Mouse (Mus musculus) heart, postnatal 36 days (tissue): ENCODE data around the gene 2510002D24Rik. TPM values are rescaled to one million over a fixed set of nuclear protein-coding genes. Genes with fewer than 3 reads are reported as not detected.
"Not testable (repeated sequence)": the region's sequence is repeated elsewhere in the genome, so short reads cannot be mapped to it uniquely, and the experiment has no call there.

ENCODE experiments used
- DNase-seq, 2 experiments: peaks; one replicate each; pipeline ENCODE4 v3.0.0; 2021 to 2022
- intact Hi-C: fragments of 180-260 bp; cut with DNase I; formaldehyde crosslinking; loops from one replicate; pipeline ENCODE4 v1.15.1; 2025
- total RNA-seq, 2 experiments: library from RNA; stranded (reverse); gene quantifications; 2 replicates each; pipeline ENCODE4 v1.2.3; 2021

Gene 2510002D24Rik
- total RNA-seq, 2 experiments from 2014 or later: 21.8 to 25.6 TPM

DNA sequence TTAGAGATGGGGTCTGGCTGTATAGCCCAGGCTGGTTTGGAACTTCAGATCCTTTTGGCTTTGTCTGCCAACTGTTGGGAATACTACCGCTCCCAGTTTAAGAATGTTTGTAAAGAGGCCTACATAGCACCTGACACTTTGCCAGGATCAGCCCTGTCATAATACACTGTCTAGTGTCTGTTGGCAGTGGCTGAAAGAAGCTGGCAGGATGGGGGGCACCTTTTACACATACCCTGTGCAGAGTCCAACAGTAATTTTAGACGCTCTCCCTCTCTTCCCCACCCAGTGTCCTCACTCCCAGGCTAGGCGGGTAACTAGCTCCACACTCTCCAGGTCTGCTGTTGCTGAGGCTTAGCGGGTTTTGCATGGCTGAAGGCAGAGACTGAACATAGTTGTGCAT, 2.0 kb downstream of the 2510002D24Rik start:
- intact Hi-C loops: no loop called here
- peak in 1 of 2 experiments; percentile 8 for DNase-seq

DNA sequence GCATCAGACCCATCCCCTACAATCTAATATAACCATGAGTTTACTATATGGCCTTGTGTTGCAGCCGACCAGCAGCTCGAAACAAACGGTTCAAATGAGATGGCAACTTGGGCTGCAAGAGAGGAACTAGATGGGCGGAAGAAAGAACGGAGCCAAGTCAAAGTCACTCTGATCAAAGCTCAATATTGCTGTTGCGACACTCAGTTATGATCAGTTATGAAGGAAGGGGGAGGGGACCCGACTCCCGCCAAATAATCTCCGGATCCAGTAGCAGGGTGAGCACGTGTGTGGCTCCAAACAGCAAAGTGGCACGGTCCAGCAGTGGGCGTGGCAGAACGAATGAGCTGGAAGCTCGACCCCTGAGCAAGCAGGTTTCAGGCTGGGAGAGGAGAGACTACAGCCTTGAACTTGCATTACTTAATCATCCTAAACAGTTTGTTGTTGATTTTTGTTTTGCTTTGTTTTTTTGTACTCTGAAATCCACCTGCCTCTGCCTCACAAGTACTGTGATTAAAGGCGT, 10.0 kb downstream of the 2510002D24Rik start:
- no peak for DNase-seq

DNA sequence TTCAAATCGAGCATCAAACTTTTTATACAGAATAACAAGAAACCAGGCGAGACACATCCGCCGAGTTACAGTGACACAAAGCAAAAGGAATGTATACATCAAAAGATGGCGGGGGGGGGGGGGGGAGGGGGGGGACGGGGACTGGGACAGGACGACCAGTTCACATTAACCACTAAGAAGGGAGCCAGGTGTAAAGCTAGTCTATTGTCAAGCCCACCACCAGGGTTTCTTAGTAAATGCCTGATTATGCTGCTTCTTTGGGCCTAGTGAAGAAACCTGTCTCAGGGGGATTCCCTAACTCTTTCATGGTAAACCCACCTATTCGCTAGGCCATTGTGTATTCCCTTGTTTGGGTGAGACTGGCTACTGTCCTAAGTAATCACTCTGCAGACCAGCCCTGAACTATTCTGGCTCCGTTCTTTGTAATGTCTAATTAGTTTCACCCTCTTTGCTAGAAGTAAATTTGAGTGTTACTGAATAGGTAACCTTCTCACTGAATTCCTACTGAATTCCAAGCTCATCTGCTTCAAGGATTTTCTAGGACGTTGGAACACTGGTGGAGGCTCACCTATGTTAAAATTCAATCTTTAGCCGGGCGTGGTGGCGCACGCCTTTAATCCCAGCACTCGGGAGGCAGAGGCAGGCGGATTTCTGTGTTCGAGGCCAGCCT, 13.3 kb downstream of the 2510002D24Rik start:
- intact Hi-C loops, DNase-seq: not testable (repeated sequence)

More for the DNA sequence above, 10.0 kb downstream of the 2510002D24Rik start:
- intact Hi-C loops: no loop called here

DNA sequence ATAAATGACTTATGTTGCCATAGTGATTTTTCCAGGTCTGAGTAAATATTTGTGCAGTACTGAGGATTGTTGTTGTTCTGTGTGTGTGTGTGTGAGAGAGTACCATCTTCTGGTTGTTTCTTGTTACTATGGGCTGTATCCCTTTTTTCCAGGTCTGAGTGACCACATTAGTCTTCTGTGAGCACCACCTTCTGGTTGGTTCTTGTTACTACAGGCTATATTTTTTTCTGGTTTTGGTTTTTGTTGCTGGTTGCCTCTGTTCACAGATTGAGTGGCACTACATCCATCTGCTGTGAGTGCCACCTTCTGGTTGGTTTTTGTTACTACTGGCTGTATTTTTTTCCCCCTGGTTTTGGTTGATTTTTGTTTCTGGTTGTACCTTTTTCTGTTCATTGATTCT, 22.2 kb downstream of the 2510002D24Rik start:
- peak in 1 of 2 experiments; percentile 7 for DNase-seq
- intact Hi-C loops: loop anchor here (2.0 to 5.0 kb wide), 2 partner anchors 162 to 231 kb away; partner anchors contain the start of genes Gm49601 and Sept5

DNA sequence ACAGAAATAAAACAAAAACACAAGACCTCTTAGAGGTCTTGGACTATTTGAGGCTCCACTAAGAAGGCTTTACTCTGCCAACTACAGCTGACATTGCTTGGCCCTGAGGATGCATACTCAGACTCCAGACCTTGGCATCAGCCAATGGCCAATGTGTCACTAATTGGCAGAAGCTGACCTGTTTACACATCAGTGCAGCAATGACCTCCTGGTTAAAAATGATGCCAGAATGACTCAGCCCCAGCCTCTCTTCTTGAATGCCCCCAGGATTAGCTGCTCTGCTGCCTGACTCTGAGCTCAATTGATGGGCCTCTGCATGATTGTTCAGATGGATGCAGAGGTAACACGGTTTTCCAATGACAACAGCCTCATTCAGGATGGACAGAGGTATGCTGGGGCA, 23.8 kb downstream of the 2510002D24Rik start:
- peak; percentile 32 to 46 for DNase-seq
- intact Hi-C loops: no loop called here

DNA sequence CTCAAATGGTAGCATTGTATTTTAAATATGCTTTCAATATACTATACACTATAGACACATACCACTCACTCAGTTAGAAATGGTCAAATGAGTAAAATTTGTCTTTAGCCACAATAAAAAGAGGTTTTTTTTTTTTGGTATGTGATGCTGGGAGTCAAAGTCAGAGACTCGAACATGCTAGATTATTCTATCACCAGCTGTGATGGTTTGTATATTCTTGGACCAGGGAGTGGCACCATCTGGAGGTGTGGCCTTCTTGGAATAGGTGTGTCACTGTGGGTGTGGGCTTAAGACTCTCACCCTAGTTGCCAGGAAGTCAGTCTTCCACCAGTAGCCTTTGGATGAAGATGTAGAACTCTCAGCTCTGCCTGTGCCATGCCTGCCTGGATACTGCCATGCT, 34.1 kb downstream of the 2510002D24Rik start:
- DNase-seq: not testable (repeated sequence)
- intact Hi-C loops: loop anchor here (10.0 kb wide), 1 partner anchor 526 kb away; the partner anchor contains the start of genes Arvcf and Tango2

DNA sequence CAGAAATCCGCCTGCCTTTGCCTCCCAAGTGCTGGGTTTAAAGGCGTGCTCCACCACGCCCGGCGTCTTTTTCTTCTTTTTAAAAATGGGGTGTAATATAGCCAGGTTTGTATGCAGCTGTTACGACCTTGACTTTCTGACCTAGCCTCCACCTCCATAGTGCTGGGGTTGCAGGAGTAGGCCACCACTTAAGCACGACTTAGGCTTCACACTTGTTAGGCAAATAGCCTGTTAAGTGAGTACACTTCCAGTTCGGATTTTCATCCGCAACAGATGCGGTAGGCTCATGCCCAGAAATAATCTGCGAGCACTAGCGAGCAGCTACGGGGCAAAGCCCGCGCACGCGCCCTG, 39.7 kb downstream of the 2510002D24Rik start:
- intact Hi-C loops: loop anchor here (10.0 kb wide), 1 partner anchor 531 kb away; the partner anchor contains the start of genes Arvcf and Tango2

DNA sequence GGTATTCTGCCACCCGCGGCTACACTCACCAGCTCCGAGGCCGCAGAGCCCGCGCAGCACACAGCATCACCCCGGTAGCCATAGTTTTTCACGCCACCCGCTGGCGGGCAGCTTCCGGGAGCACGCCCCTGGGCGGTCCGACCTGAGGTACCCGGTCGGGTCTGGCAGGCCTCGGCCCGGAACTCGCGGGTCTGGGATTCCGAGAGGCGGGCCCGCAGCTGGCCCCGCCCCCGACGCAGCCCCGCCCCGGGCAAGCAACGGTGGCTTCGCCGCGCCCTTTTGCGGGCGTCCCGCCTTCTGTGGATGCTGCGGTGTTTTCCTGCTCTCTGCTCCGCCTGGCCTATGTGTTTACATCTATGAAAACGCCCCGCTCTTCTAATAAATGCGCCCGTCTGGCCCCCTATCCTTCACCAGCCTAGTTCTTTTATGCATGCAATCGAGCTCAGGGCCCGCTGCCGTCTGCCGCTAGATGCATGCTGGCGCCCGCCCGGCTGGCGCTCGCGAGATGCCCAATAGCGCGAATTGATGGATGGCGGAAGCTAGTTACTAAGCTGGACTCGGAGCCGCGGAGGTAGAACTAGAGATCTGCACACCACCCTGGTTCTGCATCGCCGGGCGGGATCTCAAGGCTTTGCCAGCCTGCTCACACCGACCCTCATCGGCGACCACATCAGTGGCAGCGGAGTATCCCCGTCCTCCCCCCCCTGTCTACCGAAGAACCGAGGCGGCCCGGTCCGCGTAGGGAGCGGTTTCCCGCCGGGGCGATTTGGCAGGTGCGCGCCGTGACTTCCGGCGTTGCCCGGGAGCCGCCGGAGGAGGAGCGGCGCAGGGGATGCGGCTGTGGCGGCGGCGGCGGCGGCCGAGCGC, 40.3 kb downstream of the 2510002D24Rik start, which contains the start of the genes Mrpl40 and Hira:
Gene Mrpl40 (minus strand): TSS at position 421 of the 867 bp plus-strand sequence.
Gene Hira (plus strand): TSS at position 596 of the 867 bp plus-strand sequence.
- DNase-seq: peak; percentile 92 to 95
- intact Hi-C loops: loop anchor here (10.0 kb wide), 1 partner anchor 532 kb away; the partner anchor contains the start of genes Arvcf and Tango2

More for the DNA sequence above, 39.7 kb downstream of the 2510002D24Rik start:
- DNase-seq: peak in 1 of 2 experiments; percentile 5

DNA sequence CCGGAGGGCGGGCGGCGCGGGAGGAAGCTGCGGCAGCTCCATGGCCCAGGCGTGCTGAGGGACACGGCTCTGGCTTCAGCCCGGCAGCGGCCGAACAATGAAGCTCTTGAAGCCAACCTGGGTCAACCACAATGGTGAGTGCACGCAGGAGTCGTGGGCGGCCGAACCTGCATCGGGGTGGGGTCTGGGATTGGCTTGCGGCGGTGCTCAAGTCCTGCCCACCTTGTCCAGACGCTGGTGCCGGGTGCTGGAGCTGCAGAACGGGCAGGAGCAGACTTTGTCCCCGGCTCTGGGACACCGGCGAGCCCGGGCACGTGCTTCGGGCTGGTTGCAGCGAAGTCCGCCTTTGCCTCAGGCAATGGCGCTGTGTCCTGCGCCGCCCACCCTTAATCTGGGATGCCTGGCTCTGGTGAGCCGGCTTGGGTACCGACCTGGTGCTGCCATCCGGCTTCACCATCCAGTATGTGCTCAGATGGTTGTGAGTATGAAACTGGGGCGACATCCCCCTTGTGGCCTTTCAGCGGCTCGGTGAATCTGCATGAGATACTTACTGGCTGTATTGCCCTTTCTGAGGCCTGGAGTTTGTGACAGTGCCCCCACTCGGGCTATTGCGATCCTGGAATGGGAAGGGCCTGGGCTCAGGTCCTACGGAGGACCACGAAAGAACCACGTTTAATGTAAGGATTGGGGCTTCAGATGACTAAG, 41.2 kb downstream of the 2510002D24Rik start:
- intact Hi-C loops: loop anchor here (2.0 to 10.0 kb wide), 2 partner anchors 41 to 533 kb away; partner anchors contain the start of genes 2510002D24Rik, Arvcf, Gm28539 and Tango2
- peak in 1 of 2 experiments; percentile 21 for DNase-seq

DNA sequence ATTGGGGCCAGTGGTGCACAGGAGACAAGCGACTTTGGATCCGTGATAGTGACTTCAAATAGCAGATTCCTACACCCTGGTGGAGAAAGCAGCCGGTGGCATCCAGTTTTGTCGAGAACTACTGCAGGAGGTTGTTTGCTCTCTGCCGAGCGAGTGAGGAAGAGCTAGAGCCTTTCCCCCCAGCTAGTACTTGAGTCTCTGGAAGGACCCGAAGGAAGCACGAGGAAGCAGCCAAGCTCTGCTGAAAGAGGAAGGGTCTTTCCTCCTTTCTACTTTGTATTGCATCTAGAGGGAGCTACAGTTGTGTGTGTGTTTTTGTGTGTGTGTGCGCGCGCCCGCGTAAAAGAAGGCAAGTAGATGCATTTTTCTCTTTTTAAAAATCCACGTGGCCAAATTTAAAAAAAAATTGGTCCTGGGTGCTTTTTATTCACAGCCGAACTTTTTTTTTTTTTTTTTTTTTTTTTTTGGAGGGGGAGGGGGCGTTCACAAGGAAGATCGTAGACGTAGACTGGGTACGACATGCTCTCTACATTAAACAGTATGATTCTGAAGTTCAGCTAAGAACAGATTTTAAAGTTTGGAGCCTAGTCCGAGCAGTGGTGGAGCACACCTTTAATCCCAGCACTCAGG, 41.8 kb downstream of the 2510002D24Rik start:
- no peak for DNase-seq
- intact Hi-C loops: loop anchor here (2.0 to 10.0 kb wide), 2 partner anchors 41 to 533 kb away; partner anchors contain the start of genes 2510002D24Rik, Arvcf, Gm28539 and Tango2

DNA sequence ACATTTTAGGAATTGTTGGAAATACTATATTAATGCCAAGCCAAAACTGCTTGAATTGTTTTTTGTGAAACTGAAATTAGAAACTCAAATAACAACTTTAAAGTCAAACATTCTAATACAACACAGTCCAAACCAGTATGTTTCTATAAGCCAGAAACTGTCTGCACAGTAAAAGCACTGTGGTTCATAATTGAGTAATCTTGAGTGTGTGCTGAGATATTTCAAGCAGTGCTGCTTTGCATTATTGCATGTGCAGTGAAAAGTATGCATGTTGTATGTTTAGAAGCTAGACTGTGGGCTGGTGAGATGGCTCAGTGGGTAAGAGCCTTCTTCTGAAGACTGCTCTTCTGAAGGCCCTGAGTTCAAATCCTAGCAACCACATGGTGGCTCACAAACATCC, 47.7 kb downstream of the 2510002D24Rik start:
- DNase-seq: no peak
- intact Hi-C loops: no loop called here

Other genes with a start within 250 kb of the 2510002D24Rik start
- 1 to 10 TPM in 1 of 2 experiments, under 1 TPM in 1; 0.51 to 2.2 TPM for gene Tbx1, start 245.9 kb upstream of the 2510002D24Rik start, total RNA-seq
- gene Gp1bb, start 214.2 kb upstream of the 2510002D24Rik start, total RNA-seq: 1 to 10 TPM; 1.2 TPM
- 1 to 10 TPM in 1 of 2 experiments, under 1 TPM in 1; 0.60 to 1.6 TPM for gene Gm49601, start 210.2 kb upstream of the 2510002D24Rik start, total RNA-seq
- 1 to 10 TPM; 3.7 to 3.8 TPM for gene Sept5, start 206.6 kb upstream of the 2510002D24Rik start, total RNA-seq
- 10 to 100 TPM; 37.2 to 45.9 TPM for gene Cldn5, start 59.7 kb upstream of the 2510002D24Rik start, total RNA-seq
- 10 to 100 TPM; 48.8 to 58.1 TPM for gene Ufd1, start 24.8 kb upstream of the 2510002D24Rik start, total RNA-seq
- 1 to 10 TPM; 2.7 to 3.6 TPM for gene Cdc45, start 24.6 kb upstream of the 2510002D24Rik start, total RNA-seq
- 1 to 10 TPM in 1 of 2 experiments, not detected in 1; 2.4 TPM for gene Gm28539, start within 50 bp of the 2510002D24Rik start, total RNA-seq
- gene Mrpl40, start 40.3 kb downstream of the 2510002D24Rik start, total RNA-seq: 10 to 100 TPM; 55.4 to 59.0 TPM
- gene Hira, start 40.5 kb downstream of the 2510002D24Rik start, total RNA-seq: 10 to 100 TPM; 20.0 to 24.9 TPM